9 mouse cellular contexts compared by ENCODE assay signal in the genomic region with DNA sequence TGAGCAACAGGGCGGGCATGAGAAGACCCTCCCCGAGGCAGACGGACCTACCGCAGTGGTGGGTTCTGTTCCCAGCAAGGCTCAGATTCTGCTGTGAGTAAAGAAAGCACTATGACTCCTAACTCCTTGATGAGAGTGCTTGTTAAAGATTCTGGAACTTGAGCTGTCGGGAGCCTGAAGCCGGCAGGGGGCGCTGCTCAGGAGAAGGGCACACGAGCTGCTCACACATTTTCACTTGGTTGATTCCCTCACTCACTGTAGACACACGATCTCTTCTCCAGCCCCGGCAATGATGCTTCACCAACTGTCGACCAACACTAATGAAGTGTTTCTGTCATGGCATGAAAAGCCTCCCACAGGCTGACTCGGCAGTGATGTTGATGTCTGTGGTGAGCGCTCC.
A peak's percentile ranks its signal among the peaks of the same experiment; 100 is the strongest.
DNase-seq lines count a peak whose midpoint lies in the region; ATAC-seq and TF ChIP-seq lines count a peak whose summit lies in the region.
"Had no signal": no experiment of that assay in that cellular context is flagged by ENCODE, and none has a peak within 500 bp of the region (broad histone marks: within the 10 kb centered on the region; RNA-seq: fewer than 3 reads in every experiment).

No protein-coding gene starts in this region.

- intact Hi-C loops in heart, adult 2 months (cut with DNase I), result loop anchor here (1.0 kb wide), 1 partner anchor 127 kb away; no protein-coding TSS in a partner anchor
- intact Hi-C loops in heart, postnatal 14 days (cut with DNase I), result loop anchor here (1.0 kb wide), 1 partner anchor 127 kb away; no protein-coding TSS in a partner anchor

- TF ChIP-seq CTCF in heart, adult 2 months (IDR thresholded peaks at IDR 0.05), result peak; percentile 82
- peak; percentile 63 for TF ChIP-seq CTCF in midbrain, postnatal 0 days (IDR thresholded peaks at IDR 0.05)

- H3K27me3 ChIP-seq in heart, adult 2 months (ENCODE audit: control insufficient read depth, insufficient read depth, low read length), result no peaks in the 10 kb centered on the region
- no peaks in the 10 kb centered on the region for H3K27me3 ChIP-seq in heart, embryonic 12.5 days (replicated peaks)
- no peaks in the 10 kb centered on the region for H3K27me3 ChIP-seq in midbrain, postnatal 0 days (ENCODE audit: insufficient read depth, low read length)

- DNase-seq in heart, adult 2 months, result peak; percentile 16 to 64
- DNase-seq in adrenal gland, adult 2 months, result peak; percentile 68
- peak; percentile 68 for DNase-seq in embryo, embryonic 10 days (ENCODE audit: low spot score)
- DNase-seq in heart, postnatal 14 days, result peak; percentile 61 to 70
- DNase-seq in left cerebral cortex, adult 18-20 months (ENCODE audit: low spot score in 2 of 2), result peak; percentile 70 to 84
- peak; percentile 33 for DNase-seq in midbrain, postnatal 0 days (ENCODE audit: low spot score)
- DNase-seq in testis, postnatal 14 days (ENCODE audit: low spot score), result peak; percentile 47

- H3K4me1 ChIP-seq in heart, adult 2 months (ENCODE audit: control insufficient read depth, insufficient read depth, low read length), result no peaks in the 10 kb centered on the region
- H3K4me1 ChIP-seq in heart, embryonic 12.5 days (replicated peaks), result peaks cover 10% of the 10 kb centered on the region
- no peaks in the 10 kb centered on the region for H3K4me1 ChIP-seq in midbrain, postnatal 0 days (ENCODE audit: insufficient read depth, low read length)

- TF ChIP-seq EP300 in heart, adult 2 months (IDR thresholded peaks at IDR 0.05; ENCODE audit: insufficient read depth, low read depth, low read length), result no peak

- no peaks in the 10 kb centered on the region for H3K79me2 ChIP-seq in heart, adult 2 months (replicated peaks; ENCODE audit: control insufficient read depth, insufficient read depth, low read length)

- no peaks in the 10 kb centered on the region for H3K36me3 ChIP-seq in heart, adult 2 months (ENCODE audit: control insufficient read depth, insufficient read depth, low read length)
- H3K36me3 ChIP-seq in heart, embryonic 12.5 days, result no peaks in the 10 kb centered on the region
- no peaks in the 10 kb centered on the region for H3K36me3 ChIP-seq in midbrain, postnatal 0 days (ENCODE audit: insufficient read depth, low read length)
- H3K36me3 ChIP-seq: G1E had no signal

- TF ChIP-seq POLR2A in heart, adult 2 months (IDR thresholded peaks at IDR 0.05; ENCODE audit: insufficient read depth, low read depth, low read length), result no peak

- H3K4me2 ChIP-seq in heart, embryonic 12.5 days, result no peak overlapping the region
- no peak overlapping the region for H3K4me2 ChIP-seq in midbrain, postnatal 0 days (ENCODE audit: low read depth, low read length, poor library complexity, severe bottlenecking)

- no peak overlapping the region for H3K4me3 ChIP-seq in heart, adult 2 months
- no peak overlapping the region for H3K4me3 ChIP-seq in heart, embryonic 12.5 days
- H3K4me3 ChIP-seq in midbrain, postnatal 0 days (ENCODE audit: low read depth, low read length), result no peak overlapping the region

- H3K9ac ChIP-seq in heart, adult 2 months (ENCODE audit: low read depth, low read length), result no peak overlapping the region
- no peak overlapping the region for H3K9ac ChIP-seq in heart, embryonic 12.5 days
- no peak overlapping the region for H3K9ac ChIP-seq in midbrain, postnatal 0 days (replicated peaks; ENCODE audit: low read length, poor library complexity, severe bottlenecking)

- ATAC-seq in heart, embryonic 12.5 days (ENCODE audit: insufficient number of reproducible peaks, low FRiP score), result no peak
- no peak for ATAC-seq in midbrain, postnatal 0 days (ENCODE audit: low FRiP score)

- H3K27ac ChIP-seq in heart, adult 2 months, result no peak overlapping the region
- H3K27ac ChIP-seq in heart, embryonic 12.5 days (ENCODE audit: poor library complexity, severe bottlenecking), result no peak overlapping the region
- H3K27ac ChIP-seq in midbrain, postnatal 0 days (ENCODE audit: low read depth, low read length), result no peak overlapping the region

- H3K9me3 ChIP-seq in heart, embryonic 12.5 days (replicated peaks), result no peaks in the 10 kb centered on the region
- no peaks in the 10 kb centered on the region for H3K9me3 ChIP-seq in midbrain, postnatal 0 days (ENCODE audit: low read length)

- WGBS in heart, adult 2 months, result 24% methylated on average over 13 of the region's 13 CpGs
- WGBS in heart, embryonic 12.5 days, result 27% methylated on average over 13 of the region's 13 CpGs
- WGBS in midbrain, postnatal 0 days, result 32% methylated on average over 13 of the region's 13 CpGs
